Mouse (Mus musculus) right cerebral cortex, postnatal 14 days (tissue): ENCODE data around the gene Ccl26.
A peak's percentile ranks its signal among the peaks of the same experiment; 100 is the strongest.

Experiments
- DNase-seq: peaks from one replicate; pipeline ENCODE4 v3.0.0; 2022

Ccl26 gene

GRCm38 (mm10) chr5:135537326-135537725 lies 26.0 kb downstream of the Ccl26 start:
- no peak for DNase-seq

GRCm38 (mm10) chr5:135535867-135536266 lies 27.5 kb downstream of the Ccl26 start:
- no peak for DNase-seq

- no peak for DNase-seq
These were observed 29.9 kb downstream of the Ccl26 start for GRCm38 (mm10) chr5:135533431-135533830.

- no peak for DNase-seq
These were observed 32.0 kb downstream of the Ccl26 start for GRCm38 (mm10) chr5:135531306-135531845.

- DNase-seq = no peak
These were observed 33.4 kb downstream of the Ccl26 start for GRCm38 (mm10) chr5:135529964-135530363.

GRCm38 (mm10) chr5:135529310-135529709 lies 34.1 kb downstream of the Ccl26 start:
- DNase-seq = no peak

GRCm38 (mm10) chr5:135527986-135528385 lies 35.4 kb downstream of the Ccl26 start:
- DNase-seq = no peak

- DNase-seq = no peak
These were observed 38.5 kb downstream of the Ccl26 start for GRCm38 (mm10) chr5:135524660-135525560.

- DNase-seq = no peak
These were observed 39.3 kb downstream of the Ccl26 start for GRCm38 (mm10) chr5:135524087-135524486.

- DNase-seq = no peak
These were observed 41.2 kb downstream of the Ccl26 start for GRCm38 (mm10) chr5:135522111-135522722.

GRCm38 (mm10) chr5:135517348-135517883 lies 46.0 kb downstream of the Ccl26 start:
- DNase-seq = peak; percentile 36

GRCm38 (mm10) chr5:135513131-135513530 lies 50.2 kb downstream of the Ccl26 start:
- no peak for DNase-seq

- DNase-seq = no peak
These were observed 52.3 kb downstream of the Ccl26 start for GRCm38 (mm10) chr5:135511105-135511504.
